Mouse (Mus musculus) intestine, embryonic 14.5 days (tissue): ENCODE data around the gene 4933406M09Rik. TPM values are rescaled to one million over a fixed set of nuclear protein-coding genes. Genes with fewer than 3 reads are reported as not detected.

Source experiments
- ATAC-seq: fragments of 200-750 bp; cut with Nextera tagmentation; replicated peaks from 2 replicates; pipeline ENCODE4 v1.8.0; 2017; ENCODE audit warnings: low read depth, moderate number of reproducible peaks, moderate TSS enrichment, moderate library complexity; ENCODE audit not compliant: low FRiP score, low TSS enrichment
- DNase-seq: peaks from one replicate; pipeline ENCODE4 v3.0.0-alpha.2; 2018; ENCODE audit warnings: low spot score
- H3K27ac ChIP-seq: fragments of 300-500 bp; sonication (generic); 2 replicates; pipeline ENCODE4 v1.5.1; 2014; ENCODE audit warnings: low read depth, mild to moderate bottlenecking, control low read depth
- H3K27me3 ChIP-seq: fragments of 300-500 bp; sonication (generic); replicated peaks from 2 replicates; pipeline ENCODE4 v1.6.1; 2014; ENCODE audit warnings: low read length, control low read depth; ENCODE audit not compliant: control insufficient read depth, insufficient read depth
- H3K36me3 ChIP-seq: fragments of 300-500 bp; sonication (generic); 2 replicates; pipeline ENCODE4 v1.6.1; 2014; ENCODE audit warnings: low read length, control low read depth; ENCODE audit not compliant: control insufficient read depth, insufficient read depth
- H3K4me1 ChIP-seq: fragments of 300-500 bp; sonication (generic); replicated peaks from 2 replicates; pipeline ENCODE4 v1.6.1; 2014; ENCODE audit warnings: low read length, control low read depth, mixed read lengths; ENCODE audit not compliant: control insufficient read depth, insufficient read depth
- H3K4me2 ChIP-seq: fragments of 300-500 bp; sonication (generic); 2 replicates; pipeline ENCODE4 v1.6.1; 2014; ENCODE audit warnings: low read length
- H3K4me3 ChIP-seq: fragments of 300-500 bp; sonication (generic); 2 replicates; pipeline ENCODE4 v1.5.1; 2014; ENCODE audit warnings: low read depth, low read length, control low read depth, mixed read lengths
- H3K9ac ChIP-seq: fragments of 300-500 bp; sonication (generic); 2 replicates; pipeline ENCODE4 v1.6.1; 2014; ENCODE audit warnings: mild to moderate bottlenecking, low read length
- H3K9me3 ChIP-seq: fragments of 300-500 bp; sonication (generic); 2 replicates; pipeline ENCODE4 v1.6.1; 2016; ENCODE audit warnings: low read length, control low read depth; ENCODE audit not compliant: control insufficient read depth
- WGBS: fragments of 180-500 bp; shearing (Covaris S2); extraction: QIAGEN DNeasy Blood & Tissue Kit; methylation state at CpG from one replicate; pipeline ENCODE4 v1.1.7; 2014; 5-methylcytosine and 5-hydroxymethylcytosine counted together
- polyA plus RNA-seq: library from polyadenylated mRNA; unstranded; fragments of >200 nt; fragmentation: Nextera tagmentation; extraction: Ambion mirVana; gene quantifications from 2 replicates; pipeline ENCODE4 v1.2.1, GENCODE M21; 2014

The 4933406M09Rik gene
- polyA plus RNA-seq: 0.09 TPM in 1 of 2 replicates, not detected in the other

GRCm38 (mm10) chr1:134385666-134386065, at the start of gene 4933406M09Rik:
Gene 4933406M09Rik (plus strand): TSS chr1:134385940.
- Histone ChIP-seq H3K27ac (no peak within 1 kb of the TSS), H3K36me3 (no peaks in the 10 kb centered on the region), H3K9me3 (no peaks in the 10 kb centered on the region), H3K4me3 (no peak within 1 kb of the TSS), H3K27me3 (no peaks in the 10 kb centered on the region), H3K9ac (no peak within 1 kb of the TSS), H3K4me1 (no peaks in the 10 kb centered on the region; the same call in 1 of the 2 replicates), H3K4me2 (no peak within 1 kb of the TSS)
- ATAC-seq (no peak), DNase-seq (no peak)
- WGBS: 94% methylated on average over 1 of the region's 1 CpGs

- Histone ChIP-seq H3K9ac (no peak overlapping the region), H3K4me1 (peaks cover 12% of the 10 kb centered on the region; the same call in 1 of the 2 replicates), H3K27ac (no peak overlapping the region), H3K4me3 (no peak overlapping the region), H3K9me3 (no peaks in the 10 kb centered on the region), H3K36me3 (no peaks in the 10 kb centered on the region), H3K4me2 (no peak overlapping the region), H3K27me3 (no peaks in the 10 kb centered on the region)
- no peak for ATAC-seq
- no peak for DNase-seq
- WGBS: 81% methylated on average over 11 of the region's 11 CpGs
Observed at GRCm38 (mm10) chr1:134336958-134337710, 48.6 kb upstream of the 4933406M09Rik start.

DNA sequence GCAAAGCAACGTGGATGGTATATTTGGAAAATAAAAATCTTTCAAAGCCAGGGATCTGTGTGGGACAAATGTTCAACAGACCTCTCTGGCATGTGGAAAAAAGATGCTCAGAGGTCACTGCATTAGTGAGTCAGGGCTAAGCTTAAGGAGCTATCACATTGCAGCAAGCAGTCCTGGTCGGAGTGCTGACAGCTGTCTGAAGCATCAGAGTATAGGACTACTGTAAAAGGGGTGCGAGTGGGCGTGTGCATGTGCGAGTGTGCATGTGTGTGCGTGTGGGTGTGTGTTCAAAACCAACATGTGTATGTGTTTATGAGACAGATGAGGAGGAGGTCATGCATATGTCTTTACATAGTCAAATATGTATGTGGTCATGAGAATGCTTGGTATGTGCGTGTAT, 46.6 kb upstream of the 4933406M09Rik start:
- Histone ChIP-seq H3K4me1 (no peaks in the 10 kb centered on the region), H3K36me3 (no peaks in the 10 kb centered on the region), H3K9me3 (no peaks in the 10 kb centered on the region), H3K4me2 (no peak overlapping the region), H3K9ac (no peak overlapping the region), H3K27me3 (no peaks in the 10 kb centered on the region), H3K27ac (no peak overlapping the region), H3K4me3 (no peak overlapping the region)
- ATAC-seq (no peak), DNase-seq (no peak)
- WGBS: 91% methylated on average over 7 of the region's 7 CpGs

- Histone ChIP-seq H3K4me3 (no peak overlapping the region), H3K36me3 (no peaks in the 10 kb centered on the region), H3K9me3 (no peaks in the 10 kb centered on the region), H3K27ac (no peak overlapping the region), H3K4me2 (no peak overlapping the region), H3K9ac (no peak overlapping the region), H3K27me3 (no peaks in the 10 kb centered on the region), H3K4me1 (no peaks in the 10 kb centered on the region)
- ATAC-seq (no peak), DNase-seq (no peak)
- 94% methylated on average over 18 of the region's 18 CpGs for WGBS
Observed at GRCm38 (mm10) chr1:134339757-134340619, 45.8 kb upstream of the 4933406M09Rik start.

DNA sequence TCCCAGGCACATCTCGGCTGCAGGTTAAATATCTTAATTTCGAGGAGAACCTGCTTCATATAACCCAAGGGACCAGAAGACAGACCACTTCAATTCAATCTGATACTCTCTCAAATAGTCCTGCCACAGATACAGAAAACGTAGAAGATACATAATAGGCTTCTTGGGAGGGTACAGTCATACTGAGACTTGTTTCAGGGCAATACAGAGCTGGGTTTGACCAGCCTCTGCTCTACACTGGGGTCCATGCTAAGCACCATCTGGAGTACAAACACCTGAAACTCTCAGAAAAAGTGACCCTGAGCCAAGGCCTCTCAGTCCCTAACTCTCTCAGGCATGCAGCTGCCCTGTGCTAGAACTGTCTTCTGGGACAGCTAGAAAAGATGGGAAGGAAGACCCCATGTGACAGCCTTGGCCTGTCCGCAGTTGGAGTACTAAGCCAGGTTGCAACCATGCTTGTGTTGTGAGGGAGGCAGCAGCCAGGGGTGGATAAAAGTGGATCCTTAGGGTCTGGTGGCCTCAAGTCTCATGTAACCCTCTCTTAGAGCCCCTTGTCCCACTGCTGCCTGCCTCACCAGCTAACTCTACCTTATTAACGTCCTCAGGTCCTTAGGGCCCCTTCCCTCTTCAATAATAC, 44.0 kb upstream of the 4933406M09Rik start:
- Histone ChIP-seq H3K4me3 (no peak overlapping the region), H3K36me3 (peaks cover 10% of the 10 kb centered on the region), H3K4me2 (no peak overlapping the region), H3K9me3 (no peaks in the 10 kb centered on the region), H3K27me3 (no peaks in the 10 kb centered on the region), H3K4me1 (no peaks in the 10 kb centered on the region), H3K27ac (no peak overlapping the region), H3K9ac (no peak overlapping the region)
- ATAC-seq: no peak
- DNase-seq: no peak
- WGBS: 75% methylated on average over 5 of the region's 5 CpGs

DNA sequence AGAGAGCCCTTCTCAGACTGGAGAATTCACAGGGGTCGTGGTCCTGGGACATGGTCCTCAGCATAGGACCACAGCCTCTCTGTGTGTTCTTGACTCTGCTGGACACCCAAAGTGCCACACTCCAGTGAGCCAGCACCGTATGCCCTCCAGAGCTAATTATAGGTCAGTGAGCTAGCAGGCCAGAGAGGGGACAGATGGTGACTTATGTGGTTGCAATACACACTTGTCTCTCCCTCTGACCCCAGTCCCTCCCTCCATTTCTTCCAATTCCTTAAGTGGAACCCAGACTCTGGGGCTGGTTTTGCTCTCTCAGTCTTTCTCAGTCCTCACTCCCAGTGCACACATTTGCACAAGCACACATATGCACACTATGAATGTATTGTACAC, 43.5 kb upstream of the 4933406M09Rik start:
- DNase-seq (no peak), ATAC-seq (no peak)
- Histone ChIP-seq H3K4me2 (no peak overlapping the region), H3K4me3 (no peak overlapping the region), H3K9ac (no peak overlapping the region), H3K27ac (no peak overlapping the region), H3K9me3 (no peaks in the 10 kb centered on the region), H3K4me1 (no peaks in the 10 kb centered on the region), H3K36me3 (peaks cover 14% of the 10 kb centered on the region), H3K27me3 (no peaks in the 10 kb centered on the region)
- WGBS: 66% methylated on average over 2 of the region's 2 CpGs

DNA sequence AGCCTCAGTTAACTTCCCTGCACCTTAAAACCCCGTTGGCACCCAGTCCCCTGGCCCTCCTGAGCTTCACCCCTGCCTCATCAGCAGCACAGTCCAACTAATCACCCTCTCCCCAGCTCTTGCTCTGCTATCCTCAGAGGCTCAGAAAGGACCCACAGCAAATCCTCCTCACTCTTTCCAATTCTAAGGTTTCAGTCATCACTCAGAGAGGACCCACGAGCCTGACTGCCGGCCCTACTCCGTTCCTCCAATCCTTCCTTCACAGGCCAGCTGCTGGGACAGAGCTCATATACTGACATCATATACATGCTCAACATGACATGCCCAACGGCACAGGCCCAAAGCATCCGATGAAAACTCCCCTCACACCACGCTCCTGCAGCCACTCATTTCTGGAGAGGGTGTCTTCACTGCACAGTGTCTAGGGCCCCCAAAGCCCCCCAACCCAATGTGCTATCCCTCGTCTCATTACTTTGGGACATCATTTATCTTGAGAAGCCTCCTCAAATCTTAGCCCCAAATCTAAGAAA, 42.9 kb upstream of the 4933406M09Rik start:
- Histone ChIP-seq H3K4me3 (no peak overlapping the region), H3K4me1 (no peaks in the 10 kb centered on the region), H3K27me3 (no peaks in the 10 kb centered on the region), H3K9me3 (no peaks in the 10 kb centered on the region), H3K9ac (no peak overlapping the region), H3K27ac (no peak overlapping the region), H3K4me2 (no peak overlapping the region), H3K36me3 (peaks cover 20% of the 10 kb centered on the region)
- ATAC-seq (no peak), DNase-seq (no peak)
- WGBS: 79% methylated on average over 8 of the region's 8 CpGs

GRCm38 (mm10) chr1:134343567-134343966, 42.2 kb upstream of the 4933406M09Rik start:
- Histone ChIP-seq H3K9ac (no peak overlapping the region), H3K27me3 (no peaks in the 10 kb centered on the region), H3K4me1 (no peaks in the 10 kb centered on the region), H3K27ac (no peak overlapping the region), H3K36me3 (peaks cover 26% of the 10 kb centered on the region), H3K4me2 (peak overlapping the region; percentile 87), H3K4me3 (peak overlapping the region; percentile 41; the same call in 1 of the 2 replicates), H3K9me3 (no peaks in the 10 kb centered on the region)
- DNase-seq (no peak), ATAC-seq (no peak)
- 9% methylated on average over 2 of the region's 2 CpGs for WGBS
